Mouse (Mus musculus): ENCODE data around the gene Osbp2.
A peak's percentile ranks its signal among the peaks of the same experiment; 100 is the strongest.

Osbp2 gene

DNA sequence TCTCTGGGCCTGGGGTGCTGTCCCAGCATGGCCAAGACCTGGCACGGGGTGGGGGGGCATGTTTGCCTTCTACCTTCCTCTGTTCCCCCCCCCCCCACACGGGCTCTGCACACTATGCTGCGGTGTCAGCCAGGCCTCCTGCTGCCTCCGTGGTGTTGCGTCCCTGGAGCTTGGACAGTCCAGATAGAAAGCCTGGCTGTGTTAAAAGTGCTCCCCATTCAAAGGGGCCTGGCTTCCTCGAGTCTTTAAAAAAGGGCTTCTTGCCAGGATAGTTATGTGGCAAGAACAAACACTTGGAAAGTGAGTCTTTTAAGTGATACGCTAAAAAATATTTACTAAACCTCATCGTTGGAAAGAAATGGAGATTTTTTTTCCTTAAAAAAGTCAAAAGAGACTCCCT is 159.3 kb downstream of the Osbp2 start:
- no peak for DNase-seq (ENCODE audit: low read depth, low spot score)

- no peak for DNase-seq (ENCODE audit: low read depth, low spot score)
These were observed 160.4 kb downstream of the Osbp2 start for GRCm38 (mm10) chr11:3703089-3703992.

DNA sequence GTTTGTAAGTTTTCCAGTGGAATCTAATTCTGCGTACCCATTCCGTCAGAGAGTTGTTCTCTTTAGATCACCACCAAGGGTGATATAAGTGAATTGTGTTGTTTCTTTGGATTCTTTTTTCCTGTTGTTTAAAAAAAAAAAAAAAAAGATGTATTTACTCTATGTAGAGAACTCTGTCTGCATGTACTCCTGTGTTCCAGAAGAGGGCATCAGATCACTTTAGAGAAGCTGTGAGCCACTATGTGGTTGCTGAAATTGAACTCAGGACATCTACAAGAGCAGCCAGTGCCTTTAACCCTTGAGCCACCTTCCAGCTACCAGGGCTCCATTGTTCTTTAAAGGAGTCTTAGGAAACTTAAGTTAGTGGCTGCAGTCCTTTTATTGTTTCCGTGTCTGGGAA is 166.3 kb downstream of the Osbp2 start:
- no peak for DNase-seq (ENCODE audit: low read depth, low spot score)

GRCm38 (mm10) chr11:3696086-3696616 is 167.6 kb downstream of the Osbp2 start:
- DNase-seq (ENCODE audit: low read depth, low spot score), result no peak

GRCm38 (mm10) chr11:3691746-3692145 is 172.0 kb downstream of the Osbp2 start:
- no peak for DNase-seq (ENCODE audit: low read depth, low spot score)

GRCm38 (mm10) chr11:3686885-3687284 is 176.8 kb downstream of the Osbp2 start:
- peak; percentile 19 for DNase-seq (ENCODE audit: low read depth, low spot score)

GRCm38 (mm10) chr11:3686318-3686717 is 177.4 kb downstream of the Osbp2 start:
- DNase-seq (ENCODE audit: low read depth, low spot score), result no peak

DNA sequence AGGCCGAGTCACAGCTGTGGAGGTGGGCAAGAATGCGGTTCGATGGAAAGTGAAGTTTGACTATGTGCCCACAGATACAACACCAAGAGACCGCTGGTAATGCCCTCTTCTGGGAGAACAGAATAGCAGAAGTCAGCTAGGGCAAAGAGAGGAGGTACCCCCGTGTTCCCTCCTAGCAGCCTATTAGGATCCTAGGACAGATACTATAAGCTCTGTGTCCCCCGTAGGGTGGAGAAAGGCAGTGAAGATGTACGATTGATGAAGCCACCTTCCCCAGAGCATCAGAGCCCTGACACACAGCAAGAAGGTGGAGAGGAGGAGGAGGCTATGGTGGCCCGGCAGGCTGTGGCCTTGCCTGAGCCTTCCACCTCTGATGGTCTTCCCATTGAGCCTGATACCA is 178.3 kb downstream of the Osbp2 start:
- DNase-seq (ENCODE audit: low read depth, low spot score), result no peak

DNA sequence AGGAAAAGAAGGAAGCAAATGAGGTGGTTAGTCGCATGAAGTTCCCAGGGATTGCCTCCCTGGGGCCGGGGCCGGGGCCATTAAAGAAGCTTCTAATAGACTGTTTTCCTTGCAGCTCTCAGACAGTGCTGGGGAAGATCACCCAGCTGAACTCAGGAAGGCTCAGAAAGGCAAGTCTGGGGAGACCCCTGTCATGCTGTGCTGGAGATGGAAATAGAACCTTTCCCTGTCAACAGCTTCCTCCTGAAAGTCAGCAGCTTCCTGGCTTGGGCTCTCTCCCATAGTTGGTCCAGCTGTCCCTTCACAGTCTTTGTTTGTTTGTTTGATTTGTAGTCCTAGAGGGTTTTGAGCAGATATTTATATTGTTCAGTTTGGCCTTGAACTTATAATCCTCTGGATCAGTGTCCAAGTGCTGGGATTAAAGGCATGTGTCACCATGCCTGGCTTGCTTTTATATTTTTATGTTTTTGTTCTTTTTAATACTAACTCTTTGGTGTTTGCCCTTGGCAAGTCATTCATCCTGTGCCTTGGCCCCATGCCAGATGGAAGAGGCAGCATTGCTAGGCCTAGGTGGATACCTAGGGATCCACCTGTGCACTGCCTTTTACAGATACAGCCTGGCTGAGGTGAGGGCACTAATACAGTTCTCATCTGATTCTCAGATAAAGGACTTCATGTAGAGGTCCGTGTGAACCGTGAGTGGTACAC is 178.8 kb downstream of the Osbp2 start:
- DNase-seq (ENCODE audit: low read depth, low spot score), result no peak

DNA sequence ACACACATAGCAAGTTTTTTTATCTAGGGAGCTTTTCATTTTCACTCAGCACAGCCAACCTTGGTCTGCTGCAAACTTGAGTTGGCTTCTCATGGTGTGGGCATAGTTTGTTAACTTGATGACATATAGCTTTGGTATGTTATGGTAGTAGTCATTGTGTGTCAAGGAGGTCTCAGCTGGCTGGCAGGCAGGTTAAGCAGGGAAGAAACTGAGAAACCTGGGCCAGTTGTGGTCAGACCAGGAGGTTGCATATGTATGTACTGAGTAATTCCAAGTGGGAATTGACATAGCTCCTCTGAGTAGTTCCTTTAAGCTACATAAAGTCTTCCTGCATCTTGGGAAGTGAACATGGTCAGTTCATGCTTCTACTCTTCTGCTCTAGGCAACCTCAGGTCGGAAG is 179.5 kb downstream of the Osbp2 start:
- no peak for DNase-seq (ENCODE audit: low read depth, low spot score)

DNA sequence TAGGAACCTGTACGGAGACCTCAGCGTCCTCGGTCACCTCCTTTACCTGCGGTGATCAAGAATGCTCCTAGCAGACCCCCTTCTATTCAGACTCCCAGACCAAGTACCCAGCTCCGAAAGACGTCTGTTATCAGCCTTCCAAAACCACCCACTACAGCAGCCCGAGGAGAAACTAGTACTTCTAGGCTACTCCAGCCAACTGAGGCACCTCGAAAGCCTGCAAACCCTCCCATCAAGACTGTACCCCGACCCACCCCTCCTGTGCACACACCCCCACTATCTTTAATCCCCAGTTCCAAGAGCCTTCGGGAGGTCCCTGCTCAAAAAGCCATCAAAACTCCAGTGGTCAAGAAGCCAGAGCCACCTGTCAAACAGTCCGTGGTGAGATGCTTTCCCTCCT is 180.0 kb downstream of the Osbp2 start:
- no peak for DNase-seq (ENCODE audit: low read depth, low spot score)

- DNase-seq (ENCODE audit: low read depth, low spot score), result no peak
These were observed 183.9 kb downstream of the Osbp2 start for GRCm38 (mm10) chr11:3679771-3680170.

DNA sequence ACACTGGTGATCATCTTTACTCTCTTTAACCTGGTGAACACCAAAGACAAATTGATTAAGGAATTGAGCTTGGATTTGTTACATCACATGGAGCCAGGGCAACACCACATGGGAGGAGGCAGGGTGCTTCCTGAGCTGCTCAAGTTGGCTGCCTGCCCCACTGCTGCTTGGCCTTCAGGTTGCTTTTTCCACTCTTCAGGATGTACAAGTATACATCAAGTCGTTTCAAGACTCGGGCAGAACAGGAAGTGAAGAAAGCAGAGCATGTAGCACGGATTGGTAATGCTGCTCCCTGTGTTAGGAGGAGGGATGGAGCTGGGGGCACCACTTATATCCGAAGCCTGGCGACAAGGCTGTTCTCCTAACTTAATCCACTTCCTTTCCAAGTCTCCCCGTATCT is 186.5 kb downstream of the Osbp2 start:
- no peak for DNase-seq (ENCODE audit: low read depth, low spot score)

GRCm38 (mm10) chr11:3676423-3676822 is 187.3 kb downstream of the Osbp2 start:
- no peak for DNase-seq (ENCODE audit: low read depth, low spot score)

GRCm38 (mm10) chr11:3674545-3674944 is 189.2 kb downstream of the Osbp2 start:
- no peak for DNase-seq (ENCODE audit: low read depth, low spot score)

GRCm38 (mm10) chr11:3671000-3671628 is 192.6 kb downstream of the Osbp2 start:
- no peak for DNase-seq (ENCODE audit: low read depth, low spot score)

- no peak for DNase-seq (ENCODE audit: low read depth, low spot score)
These were observed 193.9 kb downstream of the Osbp2 start for GRCm38 (mm10) chr11:3669849-3670248.

- DNase-seq (ENCODE audit: low read depth, low spot score), result no peak
These were observed 194.9 kb downstream of the Osbp2 start for GRCm38 (mm10) chr11:3668768-3669167.

DNA sequence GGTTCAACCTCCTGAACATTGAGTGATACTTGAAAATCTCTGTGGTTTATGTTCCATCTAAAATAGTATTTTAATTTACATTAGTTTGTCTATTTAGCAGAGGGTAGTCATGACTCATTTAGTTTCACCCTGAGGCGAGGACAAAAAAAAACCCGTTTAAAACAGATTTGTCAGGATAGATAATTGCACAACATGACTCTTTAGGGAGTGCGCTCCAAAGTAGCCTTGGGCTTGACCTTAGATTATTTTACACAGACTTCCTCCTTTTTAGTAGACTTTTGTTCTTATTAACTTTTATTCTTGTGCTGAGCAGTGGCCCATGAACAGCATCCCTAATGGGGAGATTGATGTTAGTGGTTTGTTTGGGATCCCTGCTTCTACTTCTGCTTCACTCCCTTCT is 196.2 kb downstream of the Osbp2 start:
- DNase-seq (ENCODE audit: low read depth, low spot score), result no peak

DNA sequence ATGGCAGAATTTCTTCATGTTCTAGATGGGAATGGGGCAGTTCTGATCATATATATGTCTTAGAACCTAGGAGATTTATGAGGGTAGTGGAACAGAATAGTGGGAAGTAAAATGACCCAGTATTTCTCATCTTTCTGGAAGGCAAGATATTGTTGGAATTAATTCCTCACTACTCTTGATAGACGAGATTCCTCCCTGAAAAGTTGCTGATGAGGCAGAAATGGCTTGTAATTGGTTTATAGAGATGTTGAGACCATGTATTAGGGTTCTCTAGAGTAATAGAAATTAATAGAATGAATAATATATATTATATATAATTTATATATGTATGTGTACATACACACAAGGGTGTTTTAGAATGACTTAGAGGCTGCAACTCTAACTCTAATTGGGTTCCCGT is 201.7 kb downstream of the Osbp2 start:
- no peak for DNase-seq (ENCODE audit: low read depth, low spot score)
